Mouse (Mus musculus) G1E (cell line): ENCODE measurements around the gene Itgb6.

Source experiments
- CTCF ChIP-seq: IDR thresholded peaks from 2 replicates; pipeline ENCODE4 v1.5.1; 2012; ENCODE audit warnings: low read depth, low read length, inconsistent platforms, mixed read lengths
- GATA1 ChIP-seq: IDR thresholded peaks from 2 replicates; pipeline ENCODE4 v1.6.1; 2012; ENCODE audit warnings: borderline replicate concordance, low read length, inconsistent platforms, mixed read lengths
- GATA2 ChIP-seq: IDR thresholded peaks from 2 replicates; pipeline ENCODE4 v1.6.1; 2012; ENCODE audit warnings: low read depth, low read length, inconsistent platforms, borderline replicate concordance
- POLR2AphosphoS5 ChIP-seq: IDR thresholded peaks from 2 replicates; pipeline ENCODE4 v1.6.1; 2012; ENCODE audit warnings: low read depth, low read length, inconsistent platforms; ENCODE audit not compliant: insufficient replicate concordance
- TAL1 ChIP-seq: conservative IDR thresholded peaks from 2 replicates; pipeline ENCODE4 v1.6.1; 2012; ENCODE audit warnings: low read depth, low read length, inconsistent platforms, mixed read lengths

DNA sequence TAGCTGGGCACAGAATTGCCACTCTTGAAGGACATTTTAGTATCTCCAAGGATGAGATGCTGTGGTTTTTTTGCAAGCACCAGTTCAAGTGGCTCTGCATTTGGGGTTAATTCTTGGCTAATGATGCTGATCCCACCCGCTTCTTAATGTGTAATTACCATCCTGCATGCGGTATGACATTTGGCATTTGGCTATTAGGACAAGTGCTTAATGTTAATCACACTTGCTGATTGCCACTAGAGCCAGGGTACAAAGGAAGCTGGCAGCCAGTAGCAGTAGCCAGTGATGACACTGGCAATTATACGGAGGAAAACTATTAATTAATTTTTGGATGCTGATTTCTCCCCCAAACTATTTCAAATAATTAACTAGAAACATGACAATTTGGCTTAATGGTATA lies 86.0 kb downstream of the Itgb6 start:
- TF ChIP-seq CTCF (no peak), POLR2AphosphoS5 (no peak), TAL1 (no peak), GATA1 (no peak), GATA2 (no peak)
